Mouse (Mus musculus) cerebellum, postnatal 10 days (tissue): Measurements from ENCODE around the gene Tmem191c.

Experiments used
- DNase-seq, 2 experiments: peaks; one replicate each; pipeline ENCODE4 v3.0.0; 2021; ENCODE audit warnings: mixed read lengths in 2 of 2

Gene Tmem191c

DNA sequence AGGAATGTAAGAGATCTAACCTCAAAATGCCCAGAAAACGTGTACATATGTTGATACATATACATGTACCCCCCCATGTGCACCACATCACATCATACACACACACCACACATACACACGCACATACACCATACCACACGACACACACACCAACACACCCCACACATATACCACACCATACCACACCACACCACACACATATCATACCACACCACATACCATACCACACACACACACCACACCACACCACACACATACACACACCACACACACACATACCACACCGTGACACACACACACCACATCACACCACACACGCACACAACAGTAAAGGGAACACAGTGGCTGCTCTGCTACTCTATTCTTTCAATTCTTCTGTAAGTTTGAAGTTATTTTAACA, 56.0 kb downstream of the Tmem191c start:
- no peak for DNase-seq
